Mouse (Mus musculus) frontal cortex, postnatal 25 days (tissue): ENCODE results near the gene Actl11.

Experiments
- DNase-seq, 2 experiments: peaks; one replicate each; pipeline ENCODE4 v3.0.0; 2022; ENCODE audit warnings: low spot score in 2 of 2

Actl11 gene

GRCm38 (mm10) chr9:107961351-107961762 lies 33.1 kb downstream of the Actl11 start:
- DNase-seq, result peak; percentile 52 to 73

- DNase-seq, result peak in 1 of 2 experiments; percentile 52
Measured at GRCm38 (mm10) chr9:107961881-107962280, 33.6 kb downstream of the Actl11 start.

GRCm38 (mm10) chr9:107962916-107963315 lies 34.6 kb downstream of the Actl11 start:
- DNase-seq, result no peak

- DNase-seq, result peak in 1 of 2 experiments; percentile 73
Measured at GRCm38 (mm10) chr9:107963700-107964099, 35.4 kb downstream of the Actl11 start.

- DNase-seq, result no peak
Measured at GRCm38 (mm10) chr9:107964681-107965080, 36.4 kb downstream of the Actl11 start.

- DNase-seq, result no peak
Measured at GRCm38 (mm10) chr9:107966676-107967075, 38.4 kb downstream of the Actl11 start.

- no peak for DNase-seq
Measured at GRCm38 (mm10) chr9:107967437-107967836, 39.2 kb downstream of the Actl11 start.

GRCm38 (mm10) chr9:107968531-107968930 lies 40.3 kb downstream of the Actl11 start:
- no peak for DNase-seq

GRCm38 (mm10) chr9:107970311-107970710 lies 42.0 kb downstream of the Actl11 start:
- DNase-seq, result no peak

GRCm38 (mm10) chr9:107971690-107972541 lies 43.6 kb downstream of the Actl11 start:
- DNase-seq, result no peak

- no peak for DNase-seq
Measured at GRCm38 (mm10) chr9:107974491-107975171, 46.4 kb downstream of the Actl11 start.

- DNase-seq, result no peak
Measured at GRCm38 (mm10) chr9:107975399-107976386, 47.4 kb downstream of the Actl11 start, which contains the start of gene Uba7. Uba7 (plus strand) TSS chr9:107975505.

GRCm38 (mm10) chr9:107978815-107979214 lies 50.5 kb downstream of the Actl11 start:
- no peak for DNase-seq
